Mouse (Mus musculus) small intestine, adult 2 months (tissue): ENCODE data around the gene Tas2r121. TPM values are rescaled to one million over a fixed set of nuclear protein-coding genes. Genes with fewer than 3 reads are reported as not detected.
"Not testable (repeated sequence)": the region's sequence is repeated elsewhere in the genome, so short reads cannot be mapped to it uniquely, and the experiment has no call there.

Experiments
- H3K27ac ChIP-seq: fragments of 200-500 bp; 2 replicates; pipeline ENCODE4 v1.5.1; 2012; ENCODE audit warnings: low read depth, low read length, control low read depth, inconsistent platforms; ENCODE audit not compliant: insufficient read depth
- H3K27me3 ChIP-seq: fragments of 200-500 bp; 2 replicates; pipeline ENCODE4 v1.6.1; 2012; ENCODE audit warnings: mild to moderate bottlenecking, moderate library complexity, low read length, inconsistent platforms; ENCODE audit not compliant: control insufficient read depth, insufficient read depth
- H3K36me3 ChIP-seq: fragments of 200-500 bp; 2 replicates; pipeline ENCODE4 v1.6.1; 2012; ENCODE audit warnings: mild to moderate bottlenecking, low read length, control low read depth, inconsistent platforms; ENCODE audit not compliant: control insufficient read depth, insufficient read depth
- H3K4me1 ChIP-seq: fragments of 200-500 bp; 2 replicates; pipeline ENCODE4 v1.6.1; 2012; ENCODE audit warnings: low read length, inconsistent platforms, mixed read lengths; ENCODE audit not compliant: control insufficient read depth, insufficient read depth, insufficient read length
- H3K4me3 ChIP-seq: fragments of 200-500 bp; 2 replicates; pipeline ENCODE4 v1.5.1; 2012; ENCODE audit warnings: low read depth, mild to moderate bottlenecking, control low read depth, inconsistent platforms, low read length, moderate library complexity
- CTCF ChIP-seq: fragments of 200-500 bp; IDR thresholded peaks from 2 replicates; pipeline ENCODE4 v1.5.1; 2012; ENCODE audit warnings: low read depth, mild to moderate bottlenecking, control low read depth, inconsistent platforms, low read length, moderate library complexity, mixed read lengths; ENCODE audit not compliant: insufficient replicate concordance, insufficient read length; ENCODE audit errors: extremely low read depth
- POLR2A ChIP-seq: fragments of 200-500 bp; IDR thresholded peaks from 2 replicates; pipeline ENCODE4 v1.6.1; 2012; ENCODE audit warnings: low read depth, mild to moderate bottlenecking, control low read depth, inconsistent platforms, low read length, moderate library complexity
- WGBS: fragments of 180-500 bp; shearing (Covaris S2); methylation state at CpG from one replicate; pipeline ENCODE4 v1.1.7; 2018; 5-methylcytosine and 5-hydroxymethylcytosine counted together
- polyA plus RNA-seq: library from polyadenylated mRNA; depleted of rRNA; stranded (reverse); fragments of >200 nt; gene quantifications from 2 replicates; pipeline ENCODE4 v1.2.3, GENCODE M21; 2012; rRNA removed

Gene Tas2r121
- not detected in 2 replicates for polyA plus RNA-seq

DNA sequence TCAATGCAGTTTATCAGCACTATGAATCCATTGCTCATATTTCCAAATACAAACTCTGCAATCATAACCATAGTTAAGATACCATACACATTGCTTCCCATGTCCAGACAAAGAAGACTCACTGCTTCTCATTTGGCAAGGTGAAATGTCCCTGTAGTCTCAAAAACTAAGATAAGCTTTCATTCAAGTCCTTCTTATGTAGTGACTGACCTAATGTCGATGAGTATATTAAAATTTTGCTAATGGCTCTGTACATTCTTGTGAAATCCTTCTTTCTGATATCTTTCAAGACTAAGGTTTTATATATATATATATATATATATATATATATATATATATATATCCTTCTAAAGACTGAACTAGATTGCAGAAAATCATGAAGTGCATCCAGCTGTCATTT is at the start of gene Tas2r121:
Tas2r121 (minus strand) TSS at position 101 of the 400 bp plus-strand sequence.
- Histone ChIP-seq H3K36me3 (no peaks in the 10 kb centered on the region), H3K4me3 (no peak within 1 kb of the TSS), H3K4me1 (no peaks in the 10 kb centered on the region), H3K27ac (no peak within 1 kb of the TSS), H3K27me3 (no peaks in the 10 kb centered on the region)
- TF ChIP-seq POLR2A (no peak), CTCF (no peak)
- WGBS: 76% methylated on average over 1 of the region's 1 CpGs

DNA sequence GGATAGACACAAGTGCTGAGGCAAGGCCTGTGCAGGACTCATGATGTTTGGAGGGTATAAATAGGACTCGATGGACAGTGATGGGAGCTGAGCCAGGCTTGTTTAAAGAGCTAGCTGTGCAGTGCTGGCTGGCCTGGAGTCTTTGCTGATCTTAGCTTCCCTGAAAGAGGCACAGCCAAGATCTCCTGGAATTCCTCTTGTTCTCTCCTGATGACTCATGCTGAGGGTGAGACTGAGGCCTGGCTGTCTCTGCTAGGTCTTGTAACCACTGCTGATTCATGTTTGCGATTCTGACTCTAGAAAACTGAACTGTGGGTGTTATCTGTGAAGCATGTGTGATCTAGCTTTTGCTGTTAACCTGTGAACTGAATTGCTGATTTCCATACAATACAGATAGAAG is 49.4 kb upstream of the Tas2r121 start:
- H3K4me1 ChIP-seq: no peaks in the 10 kb centered on the region
- WGBS: 81% methylated on average over 2 of the region's 2 CpGs
- H3K36me3 ChIP-seq: no peaks in the 10 kb centered on the region
- H3K27ac ChIP-seq: no peak overlapping the region
- no peak overlapping the region for H3K4me3 ChIP-seq
- no peaks in the 10 kb centered on the region for H3K27me3 ChIP-seq
- no peak for TF ChIP-seq CTCF
- no peak for TF ChIP-seq POLR2A

DNA sequence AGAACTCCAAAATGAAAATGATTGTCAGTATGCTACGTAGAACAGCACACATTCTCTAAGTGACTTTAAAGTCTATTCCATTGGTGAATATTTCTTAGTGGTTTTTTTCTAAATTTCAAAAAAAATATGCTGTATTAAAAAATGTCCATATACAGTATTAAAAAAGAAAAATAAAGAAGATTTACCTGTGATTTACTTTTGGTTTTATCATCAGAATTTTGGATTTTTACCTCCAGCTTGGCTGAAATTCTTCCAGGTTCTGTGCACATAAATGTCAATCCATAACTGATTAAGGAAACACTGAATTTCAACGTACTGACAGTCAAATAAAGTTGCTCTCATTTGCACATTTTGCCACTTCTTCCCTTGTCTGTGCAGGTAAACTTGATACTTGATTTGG is 37.1 kb upstream of the Tas2r121 start, which contains the start of gene Tas2r115:
Tas2r115 (minus strand) TSS at position 101 of the 400 bp plus-strand sequence.
- no peaks in the 10 kb centered on the region for H3K4me1 ChIP-seq
- TF ChIP-seq POLR2A: no peak
- no peak for TF ChIP-seq CTCF
- WGBS: 67% methylated on average over 2 of the region's 2 CpGs
- no peaks in the 10 kb centered on the region for H3K27me3 ChIP-seq
- H3K27ac ChIP-seq: no peak within 1 kb of the TSS
- H3K4me3 ChIP-seq: no peak within 1 kb of the TSS
- no peaks in the 10 kb centered on the region for H3K36me3 ChIP-seq

DNA sequence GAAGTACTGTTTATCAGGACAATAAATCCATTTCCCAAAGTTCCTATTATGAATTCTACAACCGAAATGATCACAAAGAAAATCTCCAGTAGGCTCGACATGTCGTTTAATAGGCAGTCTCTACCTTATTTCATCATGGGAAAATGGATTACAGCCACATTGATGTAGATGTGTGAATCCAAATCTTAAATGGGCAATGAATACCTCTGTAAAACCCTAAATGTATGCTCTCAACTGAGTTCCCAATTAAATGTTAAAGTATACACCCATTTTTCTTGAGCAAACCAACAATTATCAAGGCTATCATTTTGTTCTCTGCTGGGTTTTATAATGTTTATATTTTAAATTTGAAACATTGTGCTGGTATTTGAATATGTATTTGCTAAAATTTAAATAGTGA is 11.0 kb upstream of the Tas2r121 start, which contains the start of gene Tas2r122:
Tas2r122 (minus strand) TSS at position 101 of the 400 bp plus-strand sequence.
- TF ChIP-seq POLR2A (no peak), CTCF (no peak)
- 80% methylated on average over 3 of the region's 3 CpGs for WGBS
- no peak within 1 kb of the TSS for H3K4me3 ChIP-seq
- H3K27ac ChIP-seq: no peak within 1 kb of the TSS
- no peaks in the 10 kb centered on the region for H3K27me3 ChIP-seq
- no peaks in the 10 kb centered on the region for H3K4me1 ChIP-seq
- H3K36me3 ChIP-seq: no peaks in the 10 kb centered on the region

DNA sequence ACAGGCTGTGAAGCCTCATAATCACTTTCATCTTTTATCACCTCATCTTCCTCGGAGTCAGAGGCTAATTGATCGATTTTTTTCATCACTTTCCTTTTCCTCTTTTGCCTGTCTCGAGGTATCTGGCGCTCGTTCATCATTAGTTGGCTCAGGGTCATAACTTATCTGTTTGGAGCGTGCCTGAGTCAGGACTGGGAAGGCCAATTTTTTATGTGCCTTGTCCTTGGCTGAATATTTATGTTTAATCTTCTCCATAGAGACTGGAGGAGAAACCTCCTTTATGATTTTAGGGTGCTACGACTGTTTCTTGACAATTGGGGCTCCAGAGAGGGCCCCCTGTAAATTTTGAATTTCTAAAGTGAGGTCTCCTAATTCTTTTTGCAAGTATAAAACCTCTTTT is 9.2 kb downstream of the Tas2r121 start:
- not testable (repeated sequence) for H3K4me3 ChIP-seq, H3K27ac ChIP-seq, H3K27me3 ChIP-seq, H3K36me3 ChIP-seq, H3K4me1 ChIP-seq
- WGBS: 74% methylated on average over 7 of the region's 7 CpGs

DNA sequence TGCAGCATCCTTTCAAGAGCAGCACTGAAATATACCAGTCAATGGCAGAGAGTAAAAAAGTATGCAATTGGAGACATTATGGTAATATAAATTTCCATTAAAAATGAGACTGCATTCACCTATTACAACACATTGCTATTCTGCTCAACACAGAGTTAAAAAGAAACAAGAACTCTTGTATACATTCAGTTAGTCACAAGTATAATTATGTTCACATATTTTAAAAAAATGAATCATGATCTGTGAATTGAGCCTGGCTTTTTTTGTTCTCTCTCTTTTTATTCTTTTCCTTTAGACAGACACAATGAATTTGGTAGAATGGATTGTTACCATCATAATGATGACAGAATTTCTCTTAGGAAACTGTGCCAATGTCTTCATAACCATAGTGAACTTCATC is 44.2 kb downstream of the Tas2r121 start, which contains the start of gene Tas2r120:
Tas2r120 (plus strand) TSS at position 301 of the 400 bp plus-strand sequence.
- TF ChIP-seq CTCF (no peak), POLR2A (no peak)
- no peak within 1 kb of the TSS for H3K27ac ChIP-seq
- H3K4me1 ChIP-seq: no peaks in the 10 kb centered on the region
- H3K27me3 ChIP-seq: no peaks in the 10 kb centered on the region
- H3K36me3 ChIP-seq: no peaks in the 10 kb centered on the region
- no peak within 1 kb of the TSS for H3K4me3 ChIP-seq

DNA sequence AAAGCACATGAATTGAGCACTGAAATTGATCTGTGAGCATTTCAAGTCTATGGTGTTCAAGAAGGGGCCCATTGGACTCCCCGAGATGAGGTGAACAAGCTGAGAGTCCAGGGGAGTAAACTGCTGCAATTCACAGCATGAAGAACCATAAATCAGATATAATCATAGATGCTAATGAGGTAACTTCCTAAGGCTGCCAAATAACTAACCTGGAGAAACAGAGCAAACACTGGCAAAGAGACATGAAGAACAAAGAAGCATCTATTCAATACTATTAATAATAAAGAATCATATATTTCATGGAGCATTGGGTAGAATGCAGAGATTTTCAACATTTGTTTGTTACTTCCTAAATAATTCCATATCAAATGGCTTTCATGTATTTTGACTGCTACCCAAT is 49.4 kb downstream of the Tas2r121 start, which contains the start of gene A630073D07Rik:
A630073D07Rik (minus strand) TSS at position 101 of the 400 bp plus-strand sequence.
- Histone ChIP-seq H3K4me1 (no peaks in the 10 kb centered on the region), H3K4me3 (no peak within 1 kb of the TSS), H3K27ac (no peak within 1 kb of the TSS), H3K27me3 (no peaks in the 10 kb centered on the region), H3K36me3 (no peaks in the 10 kb centered on the region)
- WGBS: 76% methylated on average over 1 of the region's 1 CpGs
- TF ChIP-seq POLR2A: no peak
- no peak for TF ChIP-seq CTCF

Other genes with a start within 250 kb of the Tas2r121 start
- not detected in 2 replicates for gene Prh1, start 131.2 kb downstream of the Tas2r121 start, polyA plus RNA-seq
- not detected in 2 replicates for gene Prp2, start 105.1 kb downstream of the Tas2r121 start, polyA plus RNA-seq
- gene A630073D07Rik, start 49.5 kb downstream of the Tas2r121 start, polyA plus RNA-seq: not detected in 2 replicates
- gene Tas2r120, start 44.1 kb downstream of the Tas2r121 start, polyA plus RNA-seq: not detected in 2 replicates
- not detected in 2 replicates for gene Tas2r122, start 10.9 kb upstream of the Tas2r121 start, polyA plus RNA-seq
- not detected in 2 replicates for gene Tas2r115, start 37.0 kb upstream of the Tas2r121 start, polyA plus RNA-seq
- not detected in 2 replicates for gene Tas2r124, start 53.7 kb upstream of the Tas2r121 start, polyA plus RNA-seq
- gene Tas2r102, start 61.1 kb upstream of the Tas2r121 start, polyA plus RNA-seq: not detected in 2 replicates
- gene Tas2r136, start 77.2 kb upstream of the Tas2r121 start, polyA plus RNA-seq: not detected in 2 replicates
- not detected in 2 replicates for gene Tas2r117, start 101.8 kb upstream of the Tas2r121 start, polyA plus RNA-seq
- not detected in 2 replicates for gene Tas2r123, start 146.1 kb upstream of the Tas2r121 start, polyA plus RNA-seq
- not detected in 2 replicates for gene Tas2r116, start 154.4 kb upstream of the Tas2r121 start, polyA plus RNA-seq
- gene Tas2r110, start 167.0 kb upstream of the Tas2r121 start, polyA plus RNA-seq: not detected in 2 replicates
- gene Tas2r113, start 192.0 kb upstream of the Tas2r121 start, polyA plus RNA-seq: not detected in 2 replicates
- gene Tas2r125, start 208.6 kb upstream of the Tas2r121 start, polyA plus RNA-seq: not detected in 2 replicates